Mouse (Mus musculus) ES-E14 (cell line): ENCODE data around the gene Vipr2.

Experiments
- MAFK ChIP-seq: IDR thresholded peaks from 2 replicates; pipeline ENCODE4 v1.6.1; 2014; ENCODE audit warnings: mild to moderate bottlenecking, low read depth, low read length, inconsistent platforms; ENCODE audit not compliant: insufficient read depth
- ZNF384 ChIP-seq: IDR thresholded peaks from 2 replicates; pipeline ENCODE4 v1.6.1; 2012; ENCODE audit warnings: low read depth, low read length, inconsistent platforms

DNA sequence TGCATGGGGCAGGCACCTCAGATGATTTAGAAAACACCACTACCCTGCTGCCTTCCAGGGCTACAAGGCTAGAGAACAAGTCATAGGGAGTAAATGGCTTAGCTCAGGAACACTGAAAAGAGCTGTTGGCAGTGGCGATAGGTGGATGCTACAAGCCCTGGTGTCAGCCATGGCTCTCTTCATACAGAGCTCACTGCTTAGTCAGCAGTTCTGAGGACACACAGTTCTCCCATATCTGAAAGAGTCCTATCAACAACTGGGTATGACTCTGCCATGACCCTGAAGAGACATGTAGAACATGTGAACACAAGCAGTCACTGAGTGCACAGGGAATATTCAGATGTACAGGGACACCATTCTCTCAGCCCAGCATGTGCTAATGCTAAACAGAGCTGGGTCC, 68.2 kb downstream of the Vipr2 start:
- no peak for TF ChIP-seq ZNF384
- peak; percentile 56 for TF ChIP-seq MAFK
